Comparison of ENCODE assay signal across 16 mouse cellular contexts in genomic region chr4:140271913-140272312, GRCm38 (mm10). TPM values are rescaled to one million over a fixed set of nuclear protein-coding genes. Genes with fewer than 3 reads are reported as not detected.
A peak's percentile ranks its signal among the peaks of the same experiment; 100 is the strongest.
DNase-seq lines count a peak whose midpoint lies in the region; TF ChIP-seq lines count a peak whose summit lies in the region.
"Had no signal": no experiment of that assay in that cellular context is flagged by ENCODE, and none has a peak within 500 bp of the region (broad histone marks: within the 10 kb centered on the region; RNA-seq: fewer than 3 reads in every experiment).

No protein-coding gene starts in this region.

- no peak for TF ChIP-seq POLR2A in brain, embryonic 14.5 days (IDR thresholded peaks at IDR 0.05; ENCODE audit: borderline replicate concordance, extremely low read depth, insufficient read depth, insufficient read length, poor library complexity, severe bottlenecking)

- no peak for TF ChIP-seq CTCF in brain, embryonic 14.5 days (IDR thresholded peaks at IDR 0.05; ENCODE audit: borderline replicate concordance, extremely low read depth, insufficient read depth, insufficient read length)

- peak; percentile 67 for DNase-seq in left cerebral cortex, postnatal 4 days
- no peak for DNase-seq in left cerebral cortex, adult 11 months (ENCODE audit: low spot score)
- peak; percentile 66 for DNase-seq in brain, embryonic 14.5 days (ENCODE audit: low read depth)
- DNase-seq in cerebellum, adult 9-11 months: peak; percentile 46
- DNase-seq in cerebellum, postnatal 36 days: peak; percentile 36 to 49
- DNase-seq in adrenal gland, adult 8-10 months: no peak
- no peak for DNase-seq in thymus, postnatal 0 days (ENCODE audit: low spot score)
- DNase-seq: adrenal gland, adult 2 months; adrenal gland, postnatal 36 days; forebrain, postnatal 0 days; gastrocnemius, postnatal 14 days; heart, adult 2 months; heart, postnatal 14 days; kidney, adult 18-20 months had no signal

- intact Hi-C loops in left cerebral cortex, postnatal 4 days (cut with DNase I): no loop called here

RNA-seq across cellular contexts. Expression of gene Igsf21, which starts 25.3 kb away (rescaled TPM):
- total RNA-seq in left cerebral cortex, postnatal 4 days (2021): 100 to 1,000 TPM; 104 to 114 TPM
- polyA plus RNA-seq in brain, embryonic 14.5 days (2012; rRNA removed): 16.1 and 36.1 TPM in 2 replicates
- 1 to 10 TPM in 3 of 4 experiments, under 1 TPM in 1; 0.46 to 1.7 (median 1.2) TPM for total RNA-seq in adrenal gland, adult 8-10 months (2022)
- 0.39 and 0.50 TPM in 2 replicates for polyA plus RNA-seq in thymus, postnatal 0 days (2015; fragmentation: Nextera tagmentation; extraction: Ambion mirVana)
- total RNA-seq: gastrocnemius, adult 18-20 months; hematopoietic stem cell, adult 5-6 weeks had no signal

Comparison
In these comparisons a context has a peak if more than half of its experiments do, and no peak if none do; other contexts are left out.
1. DNase-seq: peak in left cerebral cortex, postnatal 4 days (single experiment), brain, embryonic 14.5 days (single experiment), cerebellum, adult 9-11 months (single experiment) and cerebellum, postnatal 36 days (2 of 2); none in left cerebral cortex, adult 11 months (single experiment), adrenal gland, adult 8-10 months (single experiment) and thymus, postnatal 0 days (single experiment).
2. RNA of gene Igsf21, which starts 25.3 kb away (total RNA-seq): 104 to 114 TPM in left cerebral cortex, postnatal 4 days; 0.46 to 1.7 TPM in adrenal gland, adult 8-10 months; every median in the first group is over 10 times any median in the second.